Mouse (Mus musculus) megakaryocyte, embryonic 14.5 days (primary cell): ENCODE measurements around the gene Lmna.

ENCODE experiments used
- FLI1 ChIP-seq: IDR thresholded peaks from 2 replicates; pipeline ENCODE4 v1.6.1; 2012; ENCODE audit warnings: low read length, inconsistent platforms, mixed read lengths
- GATA1 ChIP-seq: IDR thresholded peaks from 3 replicates; pipeline ENCODE4 v1.6.1; 2012; ENCODE audit warnings: mixed read lengths, low read length, inconsistent platforms, borderline replicate concordance

DNA sequence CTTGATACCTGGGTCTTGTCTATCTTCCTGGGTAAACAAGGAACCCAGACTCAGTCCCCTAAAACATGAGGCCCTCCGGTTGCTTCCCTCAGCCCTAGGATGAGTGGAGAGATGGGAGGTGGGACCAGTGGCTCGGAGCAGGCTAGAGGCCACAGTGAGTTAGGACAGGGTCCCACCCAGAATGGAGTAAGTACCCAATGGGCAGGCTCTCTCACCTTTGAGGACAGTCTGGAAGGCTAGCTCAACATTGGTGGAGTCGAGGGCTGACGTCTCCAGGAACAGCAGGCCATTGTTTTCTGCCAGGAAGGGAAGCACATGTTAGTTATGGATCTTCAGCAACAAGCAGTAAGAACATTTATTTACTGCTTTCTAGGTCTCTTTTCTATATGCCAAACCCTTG, 32.7 kb upstream of the Lmna start:
- TF ChIP-seq GATA1 (no peak), FLI1 (no peak)
